Mouse (Mus musculus) kidney, postnatal 10 days (tissue): Measurements from ENCODE around the gene Mmadhc.

Experiments
- DNase-seq: peaks from one replicate; pipeline ENCODE4 v3.0.0; 2021; ENCODE audit warnings: mixed read lengths

The Mmadhc gene

DNA sequence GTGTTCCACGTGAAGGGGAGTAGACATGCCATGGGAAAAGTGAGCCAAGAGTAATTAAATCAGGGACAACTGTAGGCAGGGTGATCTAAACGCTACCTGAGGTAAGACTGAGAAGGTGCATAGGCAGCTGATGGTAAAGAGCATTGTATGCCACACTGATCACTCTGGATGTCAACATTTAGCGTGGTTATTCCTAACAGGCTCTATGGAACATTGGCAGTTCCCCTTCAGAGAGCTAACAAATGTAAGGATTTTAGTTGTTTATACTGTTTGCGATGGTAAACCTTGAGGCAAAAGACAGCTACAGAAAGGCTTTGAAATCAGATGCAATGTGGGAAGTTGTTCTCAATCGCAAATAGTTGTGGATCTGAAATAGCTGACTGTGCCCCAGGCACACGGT is 32.5 kb downstream of the Mmadhc start:
- DNase-seq, result no peak

DNA sequence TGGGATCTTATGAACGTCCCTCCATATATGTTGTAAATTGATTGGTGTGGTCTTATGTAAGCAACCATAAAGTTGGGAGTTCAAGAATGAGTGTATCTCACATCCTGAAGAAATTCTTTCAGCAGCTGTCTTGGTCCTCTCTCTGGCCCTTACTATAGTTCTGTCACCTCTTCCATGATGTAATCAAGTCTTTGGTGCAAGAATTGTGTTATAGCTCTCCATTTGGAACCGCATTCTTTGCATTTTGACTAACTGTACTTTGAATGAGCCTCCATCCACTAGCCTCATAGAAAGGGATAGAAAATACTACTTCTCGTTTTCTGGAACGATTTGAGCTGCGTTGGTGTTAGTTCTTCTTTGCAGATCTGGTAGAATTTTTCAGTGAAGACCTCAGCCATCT is 41.6 kb downstream of the Mmadhc start:
- no peak for DNase-seq

DNA sequence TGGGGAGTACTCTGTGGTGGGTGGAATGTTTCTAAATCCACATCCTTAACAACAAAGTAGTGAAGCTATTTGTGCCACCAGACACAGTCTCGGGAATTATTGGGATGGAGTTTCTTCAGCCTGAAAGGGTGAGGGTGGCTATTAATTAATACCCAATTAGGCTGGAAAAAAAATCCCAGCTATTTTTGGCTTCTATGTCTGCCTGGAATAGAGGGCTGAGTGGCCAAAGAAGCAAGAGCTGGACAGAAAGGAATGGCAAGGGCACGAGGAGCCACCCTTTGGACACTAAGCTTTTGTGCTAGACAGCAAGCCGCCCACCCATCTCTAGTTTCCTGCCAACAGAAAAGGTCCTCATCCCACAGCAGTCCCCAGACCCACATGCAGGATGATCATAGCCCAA is 48.0 kb downstream of the Mmadhc start:
- no peak for DNase-seq

DNA sequence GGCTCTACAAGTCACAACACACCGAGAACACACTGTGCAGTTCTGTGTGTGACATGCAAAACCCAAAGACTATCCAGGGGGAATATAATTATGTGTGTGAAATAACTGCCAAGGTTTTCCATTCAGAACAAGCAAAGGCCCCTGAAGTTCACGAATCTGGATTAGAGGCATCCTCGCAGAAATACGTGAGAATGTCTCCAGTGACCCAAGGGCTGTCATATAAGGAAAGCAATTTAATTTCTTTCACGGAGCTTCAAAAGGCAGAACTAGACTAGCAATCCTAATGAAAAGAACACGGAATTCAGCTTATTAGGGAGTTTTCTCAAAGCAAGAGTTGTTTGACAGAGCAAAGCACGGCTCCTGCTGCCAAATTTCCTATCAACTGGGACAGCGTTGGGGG is 63.1 kb downstream of the Mmadhc start:
- no peak for DNase-seq
